Mouse (Mus musculus) heart, adult 11 months (tissue): ENCODE measurements at regions not wholly inside any gene's neighbourhood (a gene's known extent, or its start where the extent isn't known, plus 50 kb on each side); places are given as distances from the start of the nearest gene placed in this dataset.
A peak's percentile ranks its signal among the peaks of the same experiment; 100 is the strongest.

Experiments used
- DNase-seq: peaks from one replicate; pipeline ENCODE4 v3.0.0; 2022

DNA sequence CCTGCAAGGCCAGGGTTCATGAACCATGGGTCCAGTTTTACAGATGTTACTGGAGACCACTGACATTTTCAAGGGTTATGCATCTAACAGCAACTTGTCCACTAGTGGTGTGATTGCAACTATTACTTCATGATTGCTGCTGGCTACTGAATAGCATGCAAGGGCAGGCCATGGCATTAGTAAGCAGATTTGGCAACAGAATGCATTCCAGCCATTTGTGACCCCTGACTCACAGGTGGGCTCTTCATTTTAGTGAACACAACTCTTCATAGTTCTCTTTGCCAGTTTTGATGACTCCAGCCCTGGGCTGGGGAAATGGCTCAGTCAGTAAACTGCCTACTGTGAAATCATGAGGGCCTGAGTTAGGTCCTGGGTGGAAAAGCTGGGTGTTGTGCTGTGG, 137.9 kb upstream of the Pgrmc2 start:
- DNase-seq, result no peak

DNA sequence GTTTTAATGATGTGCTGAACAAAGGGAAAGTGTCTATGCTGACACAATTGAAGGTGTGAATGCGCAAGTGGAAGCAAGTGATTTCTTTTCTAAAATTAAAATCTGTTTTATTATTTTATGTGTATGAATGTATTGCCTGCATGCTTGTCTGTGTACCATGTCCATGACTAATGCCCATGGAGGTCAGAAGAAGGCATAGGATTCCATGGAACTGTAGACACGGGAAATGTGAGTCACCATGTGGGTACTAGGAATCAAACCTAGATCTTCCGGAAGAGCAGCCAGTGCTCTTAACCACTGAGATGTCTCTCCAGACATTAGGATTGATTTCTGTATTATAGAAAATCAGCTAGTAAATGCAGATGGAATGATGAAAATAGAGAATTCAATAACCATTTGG, 134.9 kb upstream of the Pgrmc2 start:
- peak; percentile 16 for DNase-seq

DNA sequence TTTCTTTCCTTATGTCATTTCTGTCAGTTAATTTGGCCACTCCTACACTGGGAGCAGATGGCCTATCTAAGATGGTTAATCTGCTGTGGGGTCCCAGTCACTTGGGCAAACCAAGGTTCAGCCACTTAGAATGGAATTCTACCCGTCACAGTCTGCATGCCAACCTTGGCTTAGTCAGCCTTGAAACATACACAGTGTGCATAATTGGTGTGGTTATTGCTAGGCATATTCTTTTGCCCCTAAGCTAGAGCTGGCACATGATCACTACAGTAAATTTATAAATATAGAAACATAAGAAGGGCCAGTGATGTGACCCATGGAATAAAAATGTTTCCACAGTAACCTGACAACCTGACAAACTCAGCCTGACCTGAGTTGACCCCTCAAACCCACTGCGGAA, 130.7 kb upstream of the Pgrmc2 start:
- peak; percentile 65 for DNase-seq

DNA sequence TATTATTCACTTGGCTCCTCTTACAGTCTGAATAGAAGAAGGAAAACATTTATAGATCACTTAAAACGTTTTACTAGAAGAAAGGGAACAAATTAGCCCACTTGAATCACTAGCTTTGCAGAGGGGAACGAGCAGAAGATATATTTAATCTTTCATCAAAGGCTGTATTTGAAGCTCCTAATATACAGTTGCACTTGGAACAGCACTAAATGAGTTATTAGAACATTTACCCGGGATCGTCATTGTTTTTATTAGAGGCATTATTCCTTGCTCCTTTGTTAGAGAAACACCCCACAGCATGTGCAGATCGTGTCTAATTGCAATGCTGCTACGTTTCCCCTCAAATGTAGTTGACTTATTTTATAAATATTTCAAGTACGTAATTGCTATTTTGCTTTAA, 127.5 kb upstream of the Pgrmc2 start:
- peak; percentile 4 for DNase-seq

DNA sequence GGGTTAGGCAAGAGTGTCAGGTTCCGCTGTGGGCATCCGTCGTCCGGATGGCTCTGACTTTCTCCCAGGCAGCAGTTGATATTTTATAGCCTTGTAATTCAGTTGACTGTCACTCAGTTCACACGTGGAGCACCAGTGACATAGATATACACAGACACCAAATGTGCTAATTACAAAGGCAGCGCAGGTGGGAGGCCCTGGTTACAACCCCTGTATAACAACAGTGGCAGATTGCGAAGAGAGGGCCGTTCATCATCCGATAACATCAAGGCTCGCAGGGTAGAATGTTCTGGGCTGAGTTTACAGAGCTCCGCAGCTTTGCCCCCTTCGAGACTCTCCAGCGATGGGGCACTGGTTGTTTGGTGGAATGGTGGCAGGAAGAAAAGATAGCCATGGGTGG, 120.0 kb upstream of the Pgrmc2 start:
- DNase-seq, result peak; percentile 87

DNA sequence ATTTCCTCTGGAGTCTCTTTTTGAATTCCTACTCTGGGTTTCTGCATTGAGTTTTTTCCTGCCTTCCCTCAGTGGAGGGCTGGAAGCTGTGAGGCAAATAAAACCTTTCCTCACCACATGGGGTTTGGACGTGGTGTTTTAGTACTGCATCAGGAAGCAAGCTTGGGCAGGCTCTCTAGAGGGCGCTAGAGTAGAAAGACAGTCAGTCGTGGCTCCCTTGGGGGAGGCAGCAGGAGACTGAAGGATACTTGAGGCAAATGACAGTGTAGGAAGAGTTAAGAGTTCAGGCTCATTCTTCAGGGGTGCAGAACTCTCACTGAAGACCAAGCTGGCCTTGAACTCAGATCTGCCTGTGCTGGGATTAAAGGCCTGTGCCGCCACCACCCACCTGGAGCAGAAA, 118.9 kb upstream of the Pgrmc2 start:
- DNase-seq, result peak; percentile 62

DNA sequence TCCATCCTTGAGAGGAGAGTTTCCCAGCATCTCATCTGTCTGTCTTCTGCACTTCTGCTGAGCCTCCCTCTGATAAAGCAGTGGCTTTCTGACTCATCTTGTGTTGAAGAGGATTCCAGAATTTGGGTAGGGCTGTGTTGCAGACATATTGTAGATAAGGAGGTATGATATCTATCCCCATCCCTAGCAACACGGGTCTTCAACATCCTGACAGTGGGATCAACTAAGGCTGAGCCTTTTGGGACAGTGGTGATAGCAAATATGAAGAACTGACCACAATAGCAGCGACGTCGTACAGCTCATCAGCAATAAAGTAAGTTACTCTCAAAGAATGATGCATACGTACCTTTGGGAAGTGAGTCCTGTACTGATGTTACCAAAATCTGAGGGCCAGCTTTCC, 117.2 kb upstream of the Pgrmc2 start:
- peak; percentile 74 for DNase-seq

DNA sequence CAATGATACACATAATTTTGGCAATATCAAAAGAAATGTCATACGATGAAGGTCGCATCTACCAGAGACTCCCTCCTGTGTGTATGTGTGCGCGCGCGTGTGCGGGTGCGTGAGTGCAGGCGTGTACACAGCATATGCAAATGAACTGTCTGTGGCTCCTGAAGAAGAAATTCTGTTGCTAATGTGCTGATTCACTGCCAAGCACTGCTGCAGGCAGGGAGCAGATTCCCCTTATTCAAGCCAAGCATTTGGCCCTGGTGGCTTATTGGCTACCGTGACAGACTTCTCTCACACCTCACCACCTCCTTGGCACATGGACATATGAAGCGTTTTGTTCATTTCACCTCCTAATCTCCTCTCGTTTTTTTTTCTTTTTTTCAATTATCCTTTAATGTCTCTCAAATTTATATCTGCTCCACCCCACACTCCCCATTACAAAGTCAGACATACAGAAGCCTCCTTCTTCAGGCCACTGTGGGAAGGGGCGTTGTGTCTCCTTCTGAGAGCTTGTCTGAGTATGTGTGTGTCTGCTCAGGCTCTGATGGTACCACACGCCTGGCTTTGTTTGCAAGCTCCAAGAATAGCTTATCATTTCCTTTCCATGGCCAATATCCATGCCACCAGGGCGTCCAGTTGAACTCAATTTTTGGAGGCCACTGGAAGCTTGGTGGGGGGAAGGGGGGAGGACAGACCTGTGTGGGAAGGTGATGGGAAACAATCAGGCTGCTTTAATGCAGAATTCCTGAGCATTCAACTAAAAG, 115.5 kb upstream of the Pgrmc2 start:
- peak; percentile 95 for DNase-seq

DNA sequence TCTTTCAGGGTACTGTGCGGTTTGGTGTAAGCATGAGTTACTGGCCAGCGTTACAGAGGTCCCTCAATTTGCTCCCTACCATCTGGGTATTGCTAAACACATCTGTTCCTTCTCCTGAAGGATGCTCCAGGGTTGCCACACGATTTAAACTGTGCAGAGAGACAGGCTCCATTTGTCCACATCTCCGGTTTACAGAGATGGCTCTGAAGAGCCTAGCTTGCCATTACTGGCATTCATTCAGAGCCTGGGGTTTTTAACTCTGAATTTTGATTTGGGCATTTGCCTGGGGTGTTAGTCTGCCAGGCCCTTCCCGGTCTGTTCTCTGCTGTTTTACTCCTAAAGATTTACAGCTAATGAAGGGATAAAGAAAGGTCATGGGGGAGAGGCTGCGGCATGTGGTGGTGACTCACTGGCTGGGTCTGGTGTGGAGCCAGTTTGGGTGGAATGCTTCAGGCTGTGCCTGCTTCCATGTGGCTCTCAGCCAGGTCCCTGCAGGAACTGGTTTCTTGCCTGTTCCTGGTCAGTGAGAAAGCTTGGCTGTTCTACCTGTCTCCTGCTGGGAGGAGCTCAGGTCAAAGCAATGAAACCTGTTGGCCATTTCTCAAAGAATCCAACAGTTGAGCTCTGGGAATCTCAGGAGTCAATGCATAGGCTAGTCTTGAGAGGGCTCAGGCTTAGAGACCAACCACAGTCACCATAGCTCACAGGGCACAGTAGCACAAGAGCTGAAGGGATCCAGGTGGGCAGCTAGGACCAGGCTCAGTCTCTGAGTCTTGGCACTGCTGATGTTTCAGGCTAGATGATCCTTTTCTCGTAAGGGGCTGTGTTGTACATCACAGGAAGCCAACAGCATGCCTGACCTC, 112.5 kb upstream of the Pgrmc2 start:
- DNase-seq, result peak; percentile 99

DNA sequence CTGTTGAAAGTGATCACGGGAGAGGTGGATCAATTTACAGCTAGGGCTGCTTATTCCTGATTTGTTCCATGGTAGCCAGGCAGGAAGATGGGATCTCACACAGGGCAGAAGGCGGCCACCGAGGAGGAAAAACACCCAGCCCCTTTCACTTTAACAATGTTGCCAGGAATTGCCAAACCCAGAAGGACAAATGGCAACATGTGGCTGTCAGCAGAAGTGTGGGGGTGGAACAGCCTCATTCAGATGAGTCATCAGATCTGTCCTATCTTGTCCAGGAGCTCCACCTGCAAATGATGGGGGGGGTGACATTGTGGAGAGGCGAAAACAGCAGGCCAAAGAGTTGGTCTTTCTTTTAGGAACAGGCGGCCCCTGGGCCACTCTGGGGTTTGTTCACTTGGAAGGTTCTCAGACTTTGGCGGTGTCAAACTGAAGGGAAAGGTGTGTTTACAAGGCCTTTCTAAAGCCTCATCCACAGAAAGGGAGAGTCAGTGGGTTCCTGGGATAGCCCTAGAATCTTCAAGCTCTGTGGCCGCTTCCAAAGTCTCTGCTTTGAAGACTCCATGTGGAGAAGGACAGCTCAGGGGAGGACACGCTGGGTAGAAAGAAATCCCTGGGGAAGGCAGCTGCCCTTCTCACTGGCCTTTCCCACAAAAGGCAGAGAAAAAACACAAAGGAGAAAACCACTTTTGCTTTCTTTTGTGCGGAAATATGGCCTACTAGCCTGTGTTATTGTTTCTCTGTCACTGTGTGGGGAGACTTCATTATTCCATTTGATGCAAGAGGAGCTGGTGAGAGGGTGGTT, 111.7 kb upstream of the Pgrmc2 start:
- peak; percentile 90 for DNase-seq

DNA sequence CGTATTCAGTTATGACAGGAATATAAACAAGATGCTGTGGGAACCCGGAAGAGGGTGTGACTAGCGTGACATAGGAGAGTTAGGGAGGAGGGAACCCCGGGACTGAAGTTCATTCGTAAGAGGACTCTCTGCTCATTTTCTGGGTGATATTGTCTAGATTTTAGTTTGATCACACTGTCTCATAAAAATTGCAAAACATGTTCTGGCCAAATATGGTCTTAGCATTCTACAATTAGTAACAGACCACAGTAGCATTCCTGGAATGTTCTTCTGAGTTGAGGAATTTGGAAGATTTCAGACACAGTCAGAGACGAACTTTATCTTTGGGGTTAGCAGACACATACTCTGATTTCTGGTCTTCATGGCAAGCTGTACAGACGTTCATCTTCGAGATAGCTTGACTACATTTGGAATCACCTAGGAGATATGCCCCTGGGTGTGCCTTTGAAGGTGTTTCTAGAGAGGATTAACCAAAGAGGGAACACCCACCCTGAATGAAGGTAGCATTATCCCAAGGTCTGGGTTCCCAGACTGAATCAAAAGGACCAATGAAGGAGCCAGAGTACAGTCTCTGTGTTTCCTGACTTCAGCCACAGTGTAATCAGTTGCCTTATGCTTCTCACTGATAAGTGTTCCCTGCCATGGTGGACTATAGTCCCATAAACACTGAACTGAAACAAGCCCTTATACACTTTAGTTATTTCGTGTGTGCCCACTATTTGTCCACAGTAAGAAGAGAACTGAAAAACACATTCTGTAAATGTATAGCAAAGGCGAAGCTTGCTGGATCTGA, 102.7 kb upstream of the Pgrmc2 start:
- peak; percentile 43 for DNase-seq

DNA sequence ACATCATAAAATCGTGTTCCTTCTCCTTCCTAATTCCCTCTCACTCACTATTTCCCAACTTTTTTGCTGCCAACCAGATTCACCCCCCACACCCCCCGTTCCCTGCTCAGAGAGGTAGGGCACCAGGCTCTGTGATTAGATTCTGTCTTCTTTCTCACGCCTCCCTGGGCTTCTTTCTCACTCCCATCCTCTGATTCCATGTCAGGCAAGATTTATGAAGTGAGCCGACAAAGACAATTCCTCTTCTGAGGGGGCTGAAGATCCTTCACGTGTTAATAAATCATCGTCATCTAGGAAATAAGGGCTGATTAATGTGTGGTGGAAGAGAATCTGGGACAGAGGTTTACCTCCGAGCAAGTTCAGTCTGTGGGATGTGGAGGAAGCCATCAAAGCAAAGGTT, 101.5 kb upstream of the Pgrmc2 start:
- peak; percentile 17 for DNase-seq

DNA sequence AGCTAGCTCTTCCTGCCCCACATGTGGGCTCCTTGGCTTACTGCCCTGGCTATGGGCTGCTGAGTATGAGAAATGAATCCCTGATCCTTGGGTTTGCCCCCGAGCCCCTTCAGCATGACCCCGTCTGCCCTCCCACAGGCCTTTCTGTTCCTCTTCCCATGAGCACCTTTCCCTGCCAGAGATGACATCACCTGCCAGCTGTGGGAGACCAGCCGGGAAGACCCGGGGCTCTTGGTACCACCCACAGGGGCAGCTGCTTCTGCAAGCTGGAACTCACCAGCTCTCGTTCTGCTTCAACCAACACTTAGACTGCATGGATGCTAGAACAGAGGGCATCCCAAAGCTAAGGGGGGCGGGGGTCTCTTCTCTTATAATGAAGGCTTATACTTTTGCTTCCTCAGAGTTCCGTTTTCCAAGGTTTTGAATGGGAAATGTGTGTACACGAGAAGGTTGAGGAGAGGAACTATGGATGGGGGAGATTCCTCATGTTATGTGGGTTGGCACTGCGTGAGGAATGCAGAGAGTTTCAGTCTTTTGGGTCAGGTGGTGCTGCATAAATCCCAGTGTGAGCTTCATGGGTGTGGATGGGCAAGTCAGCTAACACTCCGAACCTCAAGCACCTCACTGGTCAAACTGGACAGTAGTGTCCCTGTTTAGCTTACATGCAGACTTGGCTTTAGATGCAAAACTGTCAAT, 100.2 kb upstream of the Pgrmc2 start:
- peak; percentile 90 for DNase-seq

DNA sequence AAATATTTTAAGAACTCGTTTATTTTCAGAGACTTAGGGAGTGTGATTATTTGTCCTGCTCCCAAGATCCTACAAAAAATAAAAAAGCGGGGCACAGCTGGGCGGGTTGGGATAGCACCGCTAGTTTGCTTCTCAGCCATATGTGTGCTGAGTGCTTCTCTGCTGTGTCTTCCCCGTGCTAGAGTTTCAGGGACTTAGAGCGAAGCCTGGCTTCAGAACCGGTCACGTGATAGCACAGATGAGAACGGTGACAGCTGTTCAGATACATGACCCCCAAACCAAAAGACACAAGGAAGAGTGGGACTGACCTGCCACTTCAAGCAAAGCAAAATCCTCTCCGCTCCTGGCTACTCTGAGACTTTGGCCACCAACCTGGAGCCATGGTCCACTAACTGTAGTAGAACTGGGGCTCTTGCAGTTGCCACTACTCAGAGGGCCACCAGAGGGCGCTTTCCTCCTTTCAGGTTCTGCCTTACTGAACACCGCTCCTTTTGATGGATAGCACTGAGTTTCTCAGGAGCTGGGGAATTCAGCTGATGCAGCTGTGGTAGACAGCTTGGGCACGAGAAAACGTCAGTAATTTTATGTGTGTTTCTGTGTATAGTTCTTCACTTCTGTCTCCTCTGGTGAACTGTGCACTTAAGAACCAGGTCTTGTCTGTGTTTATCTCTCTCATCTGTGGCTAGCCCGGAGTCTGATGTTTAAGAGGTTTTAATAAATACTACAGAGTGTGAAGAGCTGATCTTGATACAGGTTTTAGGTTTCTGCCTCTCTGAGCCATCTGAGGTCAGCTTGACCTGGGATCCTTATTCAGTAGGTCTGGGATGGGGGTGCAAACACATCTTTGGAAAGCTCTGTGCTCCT, 99.4 kb upstream of the Pgrmc2 start:
- DNase-seq, result peak; percentile 96

DNA sequence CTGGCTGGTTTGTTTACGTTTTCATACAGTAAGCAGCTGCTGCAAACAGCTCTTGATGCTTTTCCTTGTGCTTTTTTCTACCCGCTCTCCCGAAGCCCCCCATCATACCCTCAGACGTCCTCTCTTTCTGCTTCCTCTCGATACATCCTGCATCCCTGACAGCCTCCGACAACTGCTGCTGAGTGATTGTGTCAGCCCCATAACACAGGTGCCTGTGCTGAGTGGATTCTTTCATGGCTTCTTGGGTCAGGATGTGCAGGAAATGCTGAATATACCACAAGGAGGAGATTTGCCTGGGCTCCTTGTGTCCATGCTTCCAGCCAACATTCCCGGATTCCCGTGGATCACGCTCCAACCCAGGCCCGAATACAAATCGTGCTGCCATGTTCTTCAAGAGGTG, 98.6 kb upstream of the Pgrmc2 start:
- peak; percentile 78 for DNase-seq

DNA sequence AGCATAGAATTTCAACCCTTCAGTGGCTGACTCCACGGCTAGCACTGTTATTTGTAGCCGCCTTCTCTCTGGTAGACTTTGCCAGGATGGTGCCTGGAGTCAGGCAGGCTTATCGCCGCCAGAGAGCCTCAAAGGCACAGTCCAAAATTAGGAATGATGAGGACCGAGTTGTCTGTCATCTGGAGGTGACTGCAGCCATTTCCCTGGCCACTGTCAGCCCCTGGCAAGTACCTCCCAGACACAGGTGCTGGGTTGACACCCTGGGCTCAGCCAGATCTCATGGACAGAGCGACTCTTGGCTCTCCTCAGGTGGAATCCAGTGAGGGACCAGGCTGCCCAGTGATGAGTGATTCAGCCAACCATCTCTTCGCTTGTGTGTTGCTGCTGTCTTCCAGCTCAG, 98.1 kb upstream of the Pgrmc2 start:
- DNase-seq, result peak; percentile 93

DNA sequence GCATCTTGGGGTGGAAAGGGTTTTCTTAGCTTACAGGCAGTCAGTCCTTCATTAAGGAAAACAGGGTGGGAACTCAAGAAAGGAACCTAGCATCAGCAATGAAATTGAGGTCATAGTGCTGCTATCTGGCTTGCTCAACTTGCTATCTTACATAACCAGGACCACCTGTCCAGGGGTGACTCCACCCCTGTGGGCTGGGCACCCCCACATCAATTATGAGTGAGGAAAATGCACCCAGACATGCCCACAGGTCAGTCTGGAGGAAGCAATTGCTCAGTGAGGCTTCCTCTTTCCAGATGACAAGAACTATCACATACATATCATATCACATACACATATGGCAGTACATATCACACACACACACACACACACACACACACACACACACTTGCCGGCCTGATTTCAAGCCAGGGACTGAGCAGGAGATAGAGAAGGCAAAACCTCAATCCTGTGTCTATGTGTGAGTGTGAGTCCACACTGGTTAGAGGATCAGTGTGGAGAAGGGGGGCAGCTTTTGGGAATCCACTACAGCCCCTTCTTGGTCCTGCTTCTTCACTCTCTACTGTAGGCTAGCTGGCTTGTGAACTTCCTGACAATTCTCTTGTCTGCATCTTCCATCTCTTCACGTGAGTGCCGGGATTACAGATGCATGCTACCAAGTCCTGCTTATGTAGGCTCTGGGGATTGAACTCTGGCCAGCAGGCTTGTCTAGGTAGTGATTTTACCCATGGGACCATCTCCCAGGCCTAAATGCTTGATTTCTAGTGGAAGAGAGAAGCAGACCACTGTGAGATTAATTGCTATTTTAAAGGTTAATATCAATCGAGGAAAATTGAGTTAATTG, 96.4 kb upstream of the Pgrmc2 start:
- DNase-seq, result peak; percentile 66

DNA sequence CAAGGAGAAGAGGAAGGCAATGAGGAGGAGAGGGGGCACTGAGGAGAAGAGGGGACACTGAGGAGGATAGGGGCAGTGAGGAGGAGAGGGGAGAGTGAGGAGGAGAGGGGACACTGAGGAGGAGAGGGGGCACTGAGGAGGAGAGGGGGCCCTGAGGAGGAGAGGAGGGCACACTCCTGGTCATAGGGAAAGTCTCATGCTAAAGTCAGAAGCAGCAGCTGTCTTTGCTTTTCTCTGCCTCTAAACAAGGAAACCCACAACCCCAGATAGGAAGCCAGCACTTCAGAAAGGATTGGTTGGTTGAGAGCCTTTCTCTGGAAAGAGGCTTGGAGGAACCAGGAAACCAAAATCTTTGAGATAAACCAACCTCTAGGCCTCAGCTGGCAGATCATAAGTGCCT, 94.3 kb upstream of the Pgrmc2 start:
- DNase-seq, result peak; percentile 21

DNA sequence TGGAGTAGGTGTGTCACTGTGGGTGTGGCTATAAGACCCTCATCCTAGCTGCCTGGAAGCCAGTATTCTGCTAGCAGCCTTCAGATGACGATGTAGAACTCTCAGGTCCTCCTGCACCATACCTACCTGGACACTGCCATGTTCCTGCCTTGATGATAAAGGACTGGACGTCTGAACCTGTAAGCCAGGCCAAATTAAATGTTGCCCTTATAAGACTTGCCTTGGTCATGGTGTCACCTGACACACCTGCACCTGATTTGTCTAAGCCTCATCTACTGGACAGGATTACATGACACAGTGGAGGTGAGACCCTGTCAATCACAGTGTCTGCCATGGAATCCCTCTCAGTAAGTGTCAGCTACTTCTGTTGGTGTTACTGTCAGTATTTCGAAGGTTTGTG, 92.5 kb upstream of the Pgrmc2 start:
- DNase-seq, result peak; percentile 74

DNA sequence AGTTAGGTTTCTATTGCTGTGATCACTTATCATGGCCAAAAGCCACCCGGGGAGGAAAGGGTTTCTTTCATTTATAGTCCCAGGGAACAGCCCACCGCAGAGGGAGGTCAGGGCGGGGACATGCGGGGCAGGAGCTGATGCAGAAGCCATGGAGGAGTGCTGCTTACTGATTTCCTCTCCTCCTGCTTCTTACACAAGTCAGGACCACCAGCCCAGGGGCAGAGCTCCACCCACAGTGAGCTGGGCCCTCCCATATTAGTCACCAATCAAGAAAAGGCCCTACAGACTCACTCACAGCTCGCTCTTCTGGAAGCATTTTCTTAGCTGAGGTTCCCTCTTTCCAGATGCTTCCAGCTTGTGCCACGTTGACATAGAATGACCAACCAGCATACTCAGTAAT, 90.7 kb upstream of the Pgrmc2 start:
- DNase-seq, result peak; percentile 74
